Mouse (Mus musculus) naive thymus-derived CD4-positive, alpha-beta T cell, adult 2 months (primary cell): ENCODE results near the gene Bach2.

Source experiments
- DNase-seq: peaks from one replicate; pipeline ENCODE4 v3.0.0-alpha.2; 2011; ENCODE audit warnings: low read depth

The Bach2 gene

GRCm38 (mm10) chr4:32482936-32483335 is 244.3 kb downstream of the Bach2 start:
- DNase-seq = no peak

GRCm38 (mm10) chr4:32485848-32486247 is 247.2 kb downstream of the Bach2 start:
- no peak for DNase-seq

GRCm38 (mm10) chr4:32486654-32487398 is 248.2 kb downstream of the Bach2 start:
- DNase-seq = no peak

GRCm38 (mm10) chr4:32489186-32489585 is 250.6 kb downstream of the Bach2 start:
- DNase-seq = no peak

- DNase-seq = no peak
These were observed 252.6 kb downstream of the Bach2 start for GRCm38 (mm10) chr4:32491176-32491575.

GRCm38 (mm10) chr4:32492834-32493233 is 254.2 kb downstream of the Bach2 start:
- no peak for DNase-seq

GRCm38 (mm10) chr4:32501780-32502179 is 263.2 kb downstream of the Bach2 start:
- no peak for DNase-seq

- DNase-seq = no peak
These were observed 263.6 kb downstream of the Bach2 start for GRCm38 (mm10) chr4:32502181-32502580.

GRCm38 (mm10) chr4:32504236-32504635 is 265.6 kb downstream of the Bach2 start:
- no peak for DNase-seq

- DNase-seq = no peak
These were observed 267.8 kb downstream of the Bach2 start for GRCm38 (mm10) chr4:32506306-32506808.

GRCm38 (mm10) chr4:32507041-32507440 is 268.4 kb downstream of the Bach2 start:
- no peak for DNase-seq

- DNase-seq = no peak
These were observed 270.0 kb downstream of the Bach2 start for GRCm38 (mm10) chr4:32508572-32508971.

- DNase-seq = no peak
These were observed 270.4 kb downstream of the Bach2 start for GRCm38 (mm10) chr4:32508996-32509395.

GRCm38 (mm10) chr4:32509832-32510612 is 271.4 kb downstream of the Bach2 start:
- DNase-seq = no peak

GRCm38 (mm10) chr4:32510940-32511339 is 272.3 kb downstream of the Bach2 start:
- DNase-seq = no peak

- no peak for DNase-seq
These were observed 277.5 kb downstream of the Bach2 start for GRCm38 (mm10) chr4:32516126-32516525.

- no peak for DNase-seq
These were observed 280.4 kb downstream of the Bach2 start for GRCm38 (mm10) chr4:32518842-32519578.

GRCm38 (mm10) chr4:32520628-32521360 is 282.2 kb downstream of the Bach2 start:
- DNase-seq = no peak

GRCm38 (mm10) chr4:32521361-32521740 is 282.7 kb downstream of the Bach2 start:
- no peak for DNase-seq

GRCm38 (mm10) chr4:32522013-32522412 is 283.4 kb downstream of the Bach2 start:
- no peak for DNase-seq

GRCm38 (mm10) chr4:32524282-32524681 is 285.7 kb downstream of the Bach2 start:
- DNase-seq = no peak

- no peak for DNase-seq
These were observed 286.4 kb downstream of the Bach2 start for GRCm38 (mm10) chr4:32525000-32525399.
